Mouse (Mus musculus): Measurements from ENCODE around the gene Zfp119b. TPM values are rescaled to one million over a fixed set of nuclear protein-coding genes. Genes with fewer than 3 reads are reported as not detected.

Gene Zfp119b
- polyA plus RNA-seq (2014; fragmentation: Nextera tagmentation; extraction: Ambion mirVana), result 9.4 and 10.5 TPM in 2 replicates

DNA sequence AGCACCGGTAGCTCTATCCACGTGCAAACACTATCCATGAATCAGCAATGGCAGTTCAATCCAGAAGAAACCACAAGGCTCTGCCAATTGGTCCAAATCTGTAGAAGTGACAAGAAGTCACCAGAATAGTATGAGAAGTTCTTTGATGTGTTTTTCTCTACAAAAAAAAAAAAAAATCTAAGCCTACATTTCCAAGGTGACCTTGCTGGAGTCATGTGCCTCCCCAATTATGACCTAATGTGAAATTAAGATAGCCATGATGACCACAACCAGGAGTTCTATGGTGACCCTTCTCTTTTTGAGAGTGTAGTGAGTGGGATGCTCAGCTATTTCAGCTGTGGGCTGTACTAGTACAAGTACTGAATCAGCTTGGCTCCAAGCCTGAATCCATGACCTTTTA lies at the start of gene Zfp119b:
TSS of gene Zfp119b (minus strand) at position 101 of the 400 bp plus-strand sequence.
- Histone ChIP-seq H3K4me1 (replicated peaks; ENCODE audit: control insufficient read depth, insufficient read depth, low read length) (peaks cover 4% of the 10 kb centered on the region), H3K27ac (no peak within 1 kb of the TSS), H3K36me3 (replicated peaks; ENCODE audit: control insufficient read depth, insufficient read depth) (no peaks in the 10 kb centered on the region), H3K9me3 (ENCODE audit: control insufficient read depth, low read length) (no peaks in the 10 kb centered on the region), H3K27me3 (ENCODE audit: control insufficient read depth, insufficient read depth, low read length) (peaks cover 5% of the 10 kb centered on the region; the same call in 1 of the 2 replicates), H3K4me2 (replicated peaks) (no peak within 1 kb of the TSS), H3K9ac (no peak within 1 kb of the TSS), H3K4me3 (replicated peaks; ENCODE audit: low read length) (no peak within 1 kb of the TSS)
- WGBS, result 88% methylated on average over 2 of the region's 2 CpGs
- no peak for DNase-seq (ENCODE audit: low spot score)
- no peak for ATAC-seq (ENCODE audit: low FRiP score)

DNA sequence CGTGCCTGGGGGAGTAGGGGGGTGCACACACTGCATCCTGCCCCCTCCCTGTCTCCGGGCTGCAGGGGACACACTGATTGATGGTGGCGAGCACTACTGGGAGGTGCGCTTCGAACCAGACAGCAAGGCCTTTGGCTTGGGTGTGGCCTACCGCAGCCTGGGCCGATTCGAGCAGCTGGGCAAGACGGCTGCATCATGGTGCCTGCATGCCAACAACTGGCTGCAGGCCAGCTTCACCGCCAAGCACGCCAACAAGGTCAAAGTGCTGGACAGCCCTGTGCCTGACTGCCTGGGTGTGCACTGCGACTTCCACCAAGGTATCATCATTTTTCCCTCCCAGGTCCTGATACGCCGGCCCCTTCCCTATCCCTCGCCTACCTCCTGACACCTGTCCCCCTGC lies 46.7 kb upstream of the Zfp119b start:
- DNase-seq (ENCODE audit: low spot score), result no peak
- H3K36me3 ChIP-seq (replicated peaks; ENCODE audit: control insufficient read depth, insufficient read depth), result peaks cover 61% of the 10 kb centered on the region
- H3K27me3 ChIP-seq (ENCODE audit: control insufficient read depth, insufficient read depth, low read length), result peaks cover 14% of the 10 kb centered on the region; the same call in 1 of the 2 replicates
- no peak overlapping the region for H3K27ac ChIP-seq
- H3K9me3 ChIP-seq (ENCODE audit: control insufficient read depth, low read length), result no peaks in the 10 kb centered on the region
- no peak overlapping the region for H3K9ac ChIP-seq
- 83% methylated on average over 14 of the region's 15 CpGs for WGBS
- H3K4me3 ChIP-seq (replicated peaks; ENCODE audit: low read length), result no peak overlapping the region
- ATAC-seq (ENCODE audit: low FRiP score), result no peak
- no peaks in the 10 kb centered on the region for H3K4me1 ChIP-seq (replicated peaks; ENCODE audit: control insufficient read depth, insufficient read depth, low read length)
- H3K4me2 ChIP-seq (replicated peaks), result no peak overlapping the region

DNA sequence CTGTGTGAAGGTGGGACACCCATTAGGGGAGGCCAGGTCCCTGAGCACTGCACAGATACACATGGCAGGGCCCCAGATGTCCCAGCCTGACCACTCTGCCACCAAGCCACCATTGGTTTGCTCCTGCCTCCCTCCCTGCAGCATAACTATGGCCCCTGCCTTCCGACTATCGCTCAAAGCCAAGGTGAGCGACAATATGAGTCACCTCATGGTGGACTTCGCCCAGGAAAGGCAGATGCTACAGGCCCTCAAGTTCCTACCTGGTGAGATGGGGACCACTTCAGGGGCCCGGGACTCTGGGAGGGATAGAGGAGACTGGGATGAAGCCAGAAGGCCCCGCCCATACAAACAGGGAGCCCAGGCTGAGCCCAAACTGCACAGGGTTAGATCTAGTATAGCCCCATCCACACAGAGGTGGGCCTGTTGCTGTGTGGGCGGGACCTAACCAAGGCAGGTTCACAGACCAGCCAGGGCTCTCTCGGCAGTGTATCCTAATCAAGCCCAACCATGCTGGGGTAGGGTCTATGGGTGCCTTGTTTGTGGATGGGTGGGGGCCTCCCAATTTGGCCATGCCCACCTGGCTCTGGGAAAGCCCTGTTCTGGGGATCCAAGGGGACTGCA lies 41.1 kb upstream of the Zfp119b start:
- whole genome bisulfite sequencing, result 95% methylated on average over 8 of the region's 8 CpGs
- no peak for ATAC-seq (ENCODE audit: low FRiP score)

DNA sequence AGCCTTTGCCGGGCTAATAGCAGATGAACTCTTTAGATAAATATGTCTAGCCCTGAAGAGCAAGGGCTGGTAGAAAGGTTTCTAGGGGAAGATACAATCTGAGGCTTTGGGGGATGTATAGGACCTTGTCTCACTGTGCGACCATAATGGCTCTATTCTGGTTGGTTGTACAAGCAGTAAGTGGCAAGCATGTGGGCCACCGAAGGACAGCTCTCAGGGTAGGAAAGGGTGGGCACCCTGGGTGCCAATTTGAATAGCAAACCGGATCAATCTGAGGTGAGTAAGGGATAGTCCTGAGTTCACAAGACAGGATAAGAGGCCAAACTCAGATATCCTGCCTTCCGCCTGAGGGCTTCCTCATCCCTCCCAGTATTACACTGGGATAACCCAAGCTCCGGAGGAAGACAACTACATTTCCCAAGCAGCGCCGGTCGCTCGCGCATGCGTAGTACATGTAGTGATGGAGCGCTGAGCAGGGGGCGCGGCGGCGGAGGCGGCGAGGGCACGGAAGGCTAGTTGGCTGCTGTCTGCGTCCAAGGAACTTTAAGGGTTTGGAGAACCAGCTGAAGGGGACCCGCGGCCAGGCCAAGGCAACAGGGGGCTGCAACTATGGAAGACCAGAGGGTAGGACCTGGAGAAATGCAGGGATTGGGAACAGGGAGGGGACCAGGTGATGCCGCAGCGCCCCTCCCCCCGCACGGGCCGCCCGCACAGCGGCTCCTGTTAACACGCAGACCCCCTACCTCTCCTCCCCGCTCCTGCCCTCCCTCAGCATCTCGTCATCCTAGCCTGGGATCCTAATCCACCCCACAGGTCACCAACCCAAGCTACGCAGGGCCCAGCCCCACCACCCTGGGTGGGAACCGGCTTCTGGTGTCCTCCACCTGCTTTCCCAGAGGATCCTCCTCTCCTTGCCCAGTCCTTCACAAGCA lies 37.0 kb upstream of the Zfp119b start, which contains the start of gene Fsd1:
TSS of gene Fsd1 (plus strand) at position 480 of the 932 bp plus-strand sequence.
- H3K4me2 ChIP-seq (replicated peaks), result peak within 1 kb of the TSS; percentile 73
- H3K9ac ChIP-seq, result peak within 1 kb of the TSS; percentile 84
- peak; percentile 89 for ATAC-seq (ENCODE audit: low FRiP score)
- H3K4me3 ChIP-seq (replicated peaks; ENCODE audit: low read length), result peak within 1 kb of the TSS; percentile 74
- H3K36me3 ChIP-seq (replicated peaks; ENCODE audit: control insufficient read depth, insufficient read depth), result peaks cover 23% of the 10 kb centered on the region
- H3K27me3 ChIP-seq (ENCODE audit: control insufficient read depth, insufficient read depth, low read length), result no peaks in the 10 kb centered on the region
- 10% methylated on average over 29 of the region's 35 CpGs for WGBS
- H3K4me1 ChIP-seq (replicated peaks; ENCODE audit: control insufficient read depth, insufficient read depth, low read length), result 0 out of 2 replicates have a peak, but pooled peaks cover 6% of the 10 kb centered on the region
- peak; percentile 88 for DNase-seq (ENCODE audit: low spot score)
- no peaks in the 10 kb centered on the region for H3K9me3 ChIP-seq (ENCODE audit: control insufficient read depth, low read length)
- peak within 1 kb of the TSS; percentile 70 for H3K27ac ChIP-seq

More for the DNA sequence above, 41.1 kb upstream of the Zfp119b start:
- Histone ChIP-seq H3K27ac (no peak overlapping the region), H3K9ac (no peak overlapping the region), H3K4me3 (replicated peaks; ENCODE audit: low read length) (no peak overlapping the region), H3K4me1 (replicated peaks; ENCODE audit: control insufficient read depth, insufficient read depth, low read length) (0 out of 2 replicates have a peak, but pooled peaks cover 6% of the 10 kb centered on the region), H3K36me3 (replicated peaks; ENCODE audit: control insufficient read depth, insufficient read depth) (peaks cover 62% of the 10 kb centered on the region), H3K4me2 (replicated peaks) (no peak overlapping the region), H3K27me3 (ENCODE audit: control insufficient read depth, insufficient read depth, low read length) (no peaks in the 10 kb centered on the region), H3K9me3 (ENCODE audit: control insufficient read depth, low read length) (no peaks in the 10 kb centered on the region)
- no peak for DNase-seq (ENCODE audit: low spot score)

DNA sequence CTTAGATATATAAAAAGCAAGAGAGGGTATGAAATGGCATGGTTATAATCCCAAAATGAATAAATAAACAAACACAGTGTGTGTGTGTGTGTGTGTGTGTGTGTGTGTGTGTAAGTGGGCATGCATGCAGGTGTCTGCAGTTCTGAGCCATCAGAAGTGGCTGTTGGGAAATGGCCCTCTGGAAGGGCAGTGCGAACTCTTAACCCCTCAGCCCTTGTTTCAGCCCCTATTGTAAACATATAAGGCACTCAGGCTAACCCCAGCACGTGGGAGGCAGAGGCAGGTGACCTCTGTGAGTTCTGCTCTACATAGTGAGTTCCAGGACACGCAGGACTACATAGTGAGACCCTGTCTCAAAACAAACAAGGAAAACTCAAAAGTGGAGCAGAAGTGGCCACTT lies 28.0 kb upstream of the Zfp119b start:
- DNase-seq (ENCODE audit: low spot score) (no peak), ATAC-seq (ENCODE audit: low FRiP score) (no peak)
- peak overlapping the region; percentile 70; the same call in 1 of the 2 replicates for H3K27ac ChIP-seq
- 59% methylated on average over 3 of the region's 3 CpGs for WGBS
- H3K9me3 ChIP-seq (ENCODE audit: control insufficient read depth, low read length), result no peaks in the 10 kb centered on the region
- H3K27me3 ChIP-seq (ENCODE audit: control insufficient read depth, insufficient read depth, low read length), result no peaks in the 10 kb centered on the region
- no peak overlapping the region for H3K4me2 ChIP-seq (replicated peaks)
- no peaks in the 10 kb centered on the region for H3K4me1 ChIP-seq (replicated peaks; ENCODE audit: control insufficient read depth, insufficient read depth, low read length)
- 0 out of 2 replicates have a peak overlapping the region, but pooled peaks have one; percentile 25 for H3K9ac ChIP-seq
- H3K36me3 ChIP-seq (replicated peaks; ENCODE audit: control insufficient read depth, insufficient read depth), result peaks cover 21% of the 10 kb centered on the region
- H3K4me3 ChIP-seq (replicated peaks; ENCODE audit: low read length), result no peak overlapping the region

DNA sequence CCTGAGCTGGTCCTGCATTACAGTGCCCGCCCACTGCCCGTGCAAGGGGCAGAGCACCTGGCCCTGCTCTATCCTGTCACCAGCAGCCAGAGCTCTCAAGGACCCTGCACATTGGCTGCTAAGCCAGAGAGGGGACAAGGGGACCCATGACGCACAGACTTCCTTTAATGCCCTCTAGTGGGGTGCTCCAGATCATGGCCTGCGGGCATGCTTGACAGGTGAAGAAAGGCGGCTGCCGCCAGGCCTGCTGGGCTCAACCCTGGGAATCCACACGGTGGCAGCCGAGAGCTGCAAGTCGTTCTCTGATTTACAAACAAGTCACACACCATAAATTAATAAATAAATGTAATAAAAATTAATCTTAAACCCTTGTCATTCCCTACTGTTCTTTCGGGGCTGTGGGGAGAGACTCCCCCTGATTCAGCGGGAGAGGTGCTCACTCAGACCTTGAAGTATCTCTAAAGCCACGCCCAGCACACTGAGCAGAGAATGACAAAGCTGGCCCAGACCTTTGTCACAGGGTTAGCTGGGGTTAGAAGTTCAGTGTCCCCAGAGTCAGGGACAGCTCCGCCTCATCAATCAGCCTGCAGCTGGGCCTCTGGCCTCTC lies 27.1 kb upstream of the Zfp119b start:
- peak overlapping the region; percentile 16; the same call in 1 of the 2 replicates for H3K4me2 ChIP-seq (replicated peaks)
- ATAC-seq (ENCODE audit: low FRiP score), result peak; percentile 75

DNA sequence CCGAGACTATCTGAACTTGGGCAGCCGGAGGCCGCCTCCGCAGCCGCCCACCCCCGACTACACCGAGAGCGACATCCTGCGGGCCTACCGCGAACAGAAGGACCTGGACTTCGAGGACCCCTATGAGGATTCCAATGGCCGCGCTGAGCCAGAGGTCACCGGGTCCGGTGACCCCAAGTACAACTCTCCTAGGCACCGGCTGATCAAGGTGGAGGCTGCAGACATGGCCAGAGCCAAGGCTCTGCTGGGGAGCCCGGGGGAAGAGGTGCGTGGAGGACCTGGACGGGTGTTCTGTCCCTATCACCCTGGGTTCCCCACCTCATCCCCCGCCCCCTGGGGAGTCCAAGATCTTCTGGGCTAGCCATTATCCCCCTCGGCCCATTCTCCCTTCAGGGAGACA lies 22.2 kb upstream of the Zfp119b start:
- Histone ChIP-seq H3K36me3 (replicated peaks; ENCODE audit: control insufficient read depth, insufficient read depth) (peaks cover 40% of the 10 kb centered on the region), H3K27ac (0 out of 2 replicates have a peak overlapping the region, but pooled peaks have one; percentile 41)

More for the DNA sequence above, 27.1 kb upstream of the Zfp119b start:
- DNase-seq (ENCODE audit: low spot score), result peak; percentile 81
- WGBS, result 14% methylated on average over 13 of the region's 13 CpGs
- Histone ChIP-seq H3K27ac (peak overlapping the region; percentile 70), H3K9ac (peak overlapping the region; percentile 36), H3K4me1 (replicated peaks; ENCODE audit: control insufficient read depth, insufficient read depth, low read length) (peaks cover 7% of the 10 kb centered on the region), H3K27me3 (ENCODE audit: control insufficient read depth, insufficient read depth, low read length) (no peaks in the 10 kb centered on the region), H3K9me3 (ENCODE audit: control insufficient read depth, low read length) (no peaks in the 10 kb centered on the region), H3K36me3 (replicated peaks; ENCODE audit: control insufficient read depth, insufficient read depth) (peaks cover 21% of the 10 kb centered on the region), H3K4me3 (replicated peaks; ENCODE audit: low read length) (no peak overlapping the region)

DNA sequence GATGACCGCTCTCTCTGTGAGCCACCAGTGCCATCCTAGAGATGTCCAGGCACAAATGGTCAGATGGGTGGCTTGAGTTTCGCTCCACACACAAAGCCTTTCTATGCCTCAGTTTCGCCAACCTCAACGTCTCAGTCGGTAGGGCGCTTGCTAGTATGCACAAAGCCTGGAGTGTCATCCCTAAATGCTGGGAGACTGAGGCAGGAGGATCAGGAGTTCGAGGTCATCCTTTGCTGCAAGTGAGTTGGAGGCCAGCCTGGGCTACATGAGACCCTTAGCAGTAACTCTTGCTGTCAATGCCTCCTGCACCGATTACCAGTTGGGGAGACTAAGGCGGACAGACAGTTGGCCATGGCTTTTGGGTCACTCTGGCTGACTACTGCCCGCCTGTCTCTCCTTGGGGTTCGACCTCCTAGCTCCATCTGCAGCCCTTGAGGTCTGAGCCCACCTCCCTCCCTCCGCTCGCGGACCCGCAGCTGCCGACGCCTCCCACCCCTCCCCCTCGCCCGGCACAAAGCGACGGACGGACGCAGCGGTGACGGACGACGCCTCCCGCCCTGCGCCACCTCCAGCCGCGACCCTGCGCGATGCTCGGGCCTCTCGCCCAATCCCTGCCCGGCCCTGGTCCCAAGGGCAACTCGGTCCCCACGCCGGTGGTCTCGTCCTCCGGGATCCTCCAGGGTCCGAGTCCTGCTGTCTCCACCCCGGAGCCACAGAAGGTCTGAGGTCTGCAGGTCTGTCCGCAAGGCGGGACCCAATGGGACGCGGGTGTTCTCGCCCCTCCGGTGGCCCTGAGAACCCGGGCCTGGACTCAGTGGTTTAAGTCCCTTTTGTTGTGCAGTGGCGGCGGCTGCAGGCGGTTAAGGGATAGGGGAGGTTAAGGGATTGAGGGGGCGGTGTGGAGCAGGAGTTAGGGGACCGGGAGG lies 20.9 kb upstream of the Zfp119b start, which contains the start of gene Shd:
TSS of gene Shd (plus strand) at position 502 of the 926 bp plus-strand sequence.
- Histone ChIP-seq H3K27ac (peak within 1 kb of the TSS; percentile 90), H3K4me2 (replicated peaks) (peak within 1 kb of the TSS; percentile 88), H3K36me3 (replicated peaks; ENCODE audit: control insufficient read depth, insufficient read depth) (peaks cover 47% of the 10 kb centered on the region), H3K9ac (peak within 1 kb of the TSS; percentile 84), H3K27me3 (ENCODE audit: control insufficient read depth, insufficient read depth, low read length) (no peaks in the 10 kb centered on the region), H3K4me3 (replicated peaks; ENCODE audit: low read length) (peak within 1 kb of the TSS; percentile 53), H3K9me3 (ENCODE audit: control insufficient read depth, low read length) (no peaks in the 10 kb centered on the region), H3K4me1 (replicated peaks; ENCODE audit: control insufficient read depth, insufficient read depth, low read length) (peaks cover 29% of the 10 kb centered on the region)
- peak; percentile 52 for ATAC-seq (ENCODE audit: low FRiP score)
- 7% methylated on average over 49 of the region's 55 CpGs for WGBS
- peak; percentile 58 for DNase-seq (ENCODE audit: low spot score)

More for the DNA sequence above, 22.2 kb upstream of the Zfp119b start:
- Histone ChIP-seq H3K27me3 (ENCODE audit: control insufficient read depth, insufficient read depth, low read length) (no peaks in the 10 kb centered on the region), H3K9me3 (ENCODE audit: control insufficient read depth, low read length) (no peaks in the 10 kb centered on the region), H3K4me1 (replicated peaks; ENCODE audit: control insufficient read depth, insufficient read depth, low read length) (peaks cover 29% of the 10 kb centered on the region), H3K4me2 (replicated peaks) (peak overlapping the region; percentile 88), H3K9ac (peak overlapping the region; percentile 84), H3K4me3 (replicated peaks; ENCODE audit: low read length) (peak overlapping the region; percentile 53)
- DNase-seq (ENCODE audit: low spot score), result no peak
- WGBS, result 20% methylated on average over 22 of the region's 22 CpGs
- no peak for ATAC-seq (ENCODE audit: low FRiP score)

All from hindbrain, embryonic 14.5 days (tissue).